Mouse (Mus musculus) right cerebral cortex, postnatal 14 days (tissue): Measurements from ENCODE around the gene Tgfb1.

Experiments used
- DNase-seq: peaks from one replicate; pipeline ENCODE4 v3.0.0; 2022

Tgfb1 gene

GRCm38 (mm10) chr7:25746844-25747243, 60.0 kb downstream of the Tgfb1 start:
- no peak for DNase-seq

GRCm38 (mm10) chr7:25753076-25753475, 66.3 kb downstream of the Tgfb1 start:
- DNase-seq, result no peak

DNA sequence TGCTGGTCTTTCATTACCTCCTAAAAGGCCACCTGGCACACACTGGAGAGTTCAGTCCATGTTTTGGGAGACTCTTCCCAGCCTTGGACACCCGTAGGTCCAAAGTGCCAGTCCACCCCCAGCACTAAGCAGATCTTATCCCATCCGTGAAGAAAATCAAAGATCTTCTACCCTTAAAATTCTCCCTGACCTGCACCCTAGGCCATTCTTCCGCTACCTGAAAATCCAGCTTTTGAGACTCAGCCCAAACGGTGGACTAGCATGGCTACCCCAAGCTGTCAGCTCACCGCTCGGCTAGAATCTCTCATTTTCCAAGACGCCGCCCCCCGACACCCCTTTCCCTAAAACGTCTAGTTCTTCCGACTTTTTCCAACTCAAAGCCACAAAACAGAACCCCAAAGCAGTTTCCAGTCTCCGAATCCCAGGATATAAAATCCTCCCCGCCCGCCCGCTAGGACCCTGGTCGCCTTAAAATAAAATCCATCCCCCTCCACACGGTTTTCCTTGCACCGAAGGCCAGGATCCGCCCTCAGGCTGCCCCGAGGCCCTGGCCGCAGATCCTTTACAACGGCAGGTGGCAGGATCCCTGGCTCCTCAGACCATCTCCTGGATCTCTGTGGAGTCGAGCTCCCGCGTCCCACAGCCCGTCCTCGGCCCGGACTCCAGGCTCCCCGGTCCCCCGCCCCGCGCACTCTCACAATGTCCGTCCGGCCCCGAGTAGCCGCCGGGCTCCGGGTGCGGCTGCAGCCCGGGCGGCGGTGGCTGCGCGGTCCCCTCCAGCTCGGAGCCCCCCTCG, 67.0 kb downstream of the Tgfb1 start:
- DNase-seq, result peak; percentile 53

- no peak for DNase-seq
Observed at GRCm38 (mm10) chr7:25754439-25754737, 67.6 kb downstream of the Tgfb1 start.
